Mouse (Mus musculus) CD8-positive naive resting alpha-beta T cell, adult 2 months (primary cell): Measurements from ENCODE around the gene Tmc6.
"Not testable (repeated sequence)": the region's sequence is repeated elsewhere in the genome, so short reads cannot be mapped to it uniquely, and the experiment has no call there.

Experiments
- DNase-seq, 2 experiments: peaks; one replicate each; pipeline ENCODE4 v3.0.0; 2022; ENCODE audit warnings: low read depth in 2 of 2, low spot score in 2 of 2

Tmc6 gene

GRCm38 (mm10) chr11:117813867-117814266, 31.9 kb upstream of the Tmc6 start:
- no peak for DNase-seq

GRCm38 (mm10) chr11:117810401-117811046, 28.5 kb upstream of the Tmc6 start:
- DNase-seq, result peak; percentile 54 to 76

GRCm38 (mm10) chr11:117809407-117810311, 27.7 kb upstream of the Tmc6 start, which contains the start of the genes Gm20708 and Syngr2:
Gene Gm20708, plus strand, starts transcription at chr11:117809668.
Gene Syngr2, plus strand, starts transcription at chr11:117809668.
- peak; percentile 32 to 44 for DNase-seq

GRCm38 (mm10) chr11:117806781-117807180, 24.8 kb upstream of the Tmc6 start:
- DNase-seq, result no peak

- DNase-seq, result no peak
These were observed 21.2 kb upstream of the Tmc6 start for GRCm38 (mm10) chr11:117803166-117803688.

- no peak for DNase-seq
These were observed 19.7 kb upstream of the Tmc6 start for GRCm38 (mm10) chr11:117801650-117802049.

GRCm38 (mm10) chr11:117800038-117800437, 18.0 kb upstream of the Tmc6 start:
- no peak for DNase-seq

GRCm38 (mm10) chr11:117799174-117799573, 17.2 kb upstream of the Tmc6 start:
- DNase-seq, result no peak

- no peak for DNase-seq
These were observed 16.2 kb upstream of the Tmc6 start for GRCm38 (mm10) chr11:117798160-117798541.

GRCm38 (mm10) chr11:117797511-117798159, 15.6 kb upstream of the Tmc6 start, which contains the start of gene 6030468B19Rik:
Gene 6030468B19Rik, plus strand, starts transcription at chr11:117797660.
- DNase-seq, result no peak

- DNase-seq, result no peak
These were observed 15.0 kb upstream of the Tmc6 start for GRCm38 (mm10) chr11:117796954-117797353.

- peak; percentile 35 to 40 for DNase-seq
These were observed 12.1 kb upstream of the Tmc6 start for GRCm38 (mm10) chr11:117794035-117794551.

GRCm38 (mm10) chr11:117792281-117792888, 10.4 kb upstream of the Tmc6 start:
- DNase-seq, result no peak

GRCm38 (mm10) chr11:117791441-117791761, 9.4 kb upstream of the Tmc6 start:
- DNase-seq, result no peak

GRCm38 (mm10) chr11:117790703-117791440, 8.9 kb upstream of the Tmc6 start:
- no peak for DNase-seq

GRCm38 (mm10) chr11:117790286-117790685, 8.3 kb upstream of the Tmc6 start:
- peak; percentile 58 to 63 for DNase-seq

- not testable (repeated sequence) for DNase-seq
These were observed 6.5 kb upstream of the Tmc6 start for GRCm38 (mm10) chr11:117788481-117788880.

GRCm38 (mm10) chr11:117786294-117786693, 4.3 kb upstream of the Tmc6 start:
- peak; percentile 47 to 65 for DNase-seq

- DNase-seq, result no peak
These were observed 1.8 kb upstream of the Tmc6 start for GRCm38 (mm10) chr11:117783683-117784309.

GRCm38 (mm10) chr11:117783089-117783488, 1.1 kb upstream of the Tmc6 start:
- peak; percentile 81 to 87 for DNase-seq
